Mouse (Mus musculus) 416B (cell line): ENCODE measurements around the gene Hibadh.
"Not testable (repeated sequence)": the region's sequence is repeated elsewhere in the genome, so short reads cannot be mapped to it uniquely, and the experiment has no call there.

Experiments
- DNase-seq: peaks from one replicate; pipeline ENCODE4 v3.0.0; 2011; ENCODE audit warnings: low read depth

The Hibadh gene

DNA sequence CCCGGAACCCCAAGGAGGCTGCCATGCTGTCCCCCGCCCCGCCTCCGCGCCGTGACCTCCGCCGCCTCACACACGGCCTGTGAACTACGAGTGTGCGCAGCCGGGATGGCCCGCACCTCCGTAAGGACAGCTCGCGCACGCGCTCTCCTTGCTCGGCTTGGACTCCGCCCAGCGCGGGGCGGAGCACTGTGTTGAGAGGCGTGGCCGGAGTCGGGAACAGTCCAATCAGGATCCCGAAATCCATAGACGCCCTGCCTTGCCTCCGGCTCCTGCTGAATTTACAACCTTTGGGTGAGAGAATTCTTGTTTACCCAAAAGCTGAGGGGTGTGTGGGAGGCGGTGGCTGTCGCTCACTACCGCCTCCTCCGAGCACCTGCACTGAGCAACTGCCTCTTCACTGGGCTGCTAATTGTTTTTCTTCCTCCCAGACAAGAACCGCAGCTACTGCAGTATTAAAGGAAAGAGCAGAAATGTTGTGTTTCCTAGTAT is at the start of gene Hibadh:
TSS of gene Hibadh (minus strand) at position 166 of the 489 bp plus-strand sequence.
- DNase-seq, result peak; percentile 99

DNA sequence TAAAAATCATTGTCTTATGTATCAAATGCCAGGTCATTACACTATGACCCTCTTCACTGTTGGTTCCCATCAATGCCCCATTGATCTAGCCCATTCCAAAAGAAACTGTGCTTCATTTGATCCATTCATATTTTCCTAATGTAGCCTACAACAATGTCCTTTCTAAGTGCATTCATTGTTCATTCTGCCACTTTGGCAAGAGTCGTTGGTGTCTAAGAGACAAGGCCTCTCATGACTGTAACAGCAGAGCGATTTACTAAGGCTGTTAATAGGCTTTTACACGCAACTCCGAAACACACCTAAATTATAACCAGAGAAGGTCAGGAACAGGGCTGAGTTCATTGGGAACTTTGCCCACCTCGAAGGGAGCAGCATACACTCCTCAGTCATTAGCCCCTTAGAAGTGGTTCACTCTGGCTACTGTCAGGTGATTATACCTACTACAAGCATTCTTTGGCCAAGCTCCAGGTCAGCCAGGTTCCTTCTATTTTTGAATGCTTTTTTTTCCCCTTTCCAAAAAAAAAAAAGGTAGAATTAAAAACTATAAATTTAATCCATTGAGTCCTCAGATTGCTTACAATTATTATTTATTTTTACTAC is 46.8 kb upstream of the Hibadh start:
- DNase-seq, result no peak

DNA sequence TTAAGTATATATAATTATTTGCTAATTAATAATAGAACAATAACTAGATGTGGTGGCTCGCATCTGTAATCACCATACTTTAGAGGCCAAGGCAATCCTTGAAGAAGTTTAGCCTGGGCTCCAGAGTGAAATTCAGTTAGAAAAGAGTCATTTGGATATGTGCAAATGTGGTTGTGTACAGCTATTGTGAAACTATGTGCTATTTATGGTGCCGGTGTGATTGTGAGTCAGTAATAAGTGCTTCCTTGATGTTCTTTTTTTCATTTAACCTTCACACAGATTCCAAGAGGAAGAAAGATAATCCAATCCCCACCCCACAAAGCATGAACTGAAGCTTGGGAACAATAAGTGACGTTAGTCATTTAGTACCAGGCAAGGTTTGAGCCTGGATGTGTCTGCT is 42.4 kb upstream of the Hibadh start:
- DNase-seq, result peak; percentile 62

DNA sequence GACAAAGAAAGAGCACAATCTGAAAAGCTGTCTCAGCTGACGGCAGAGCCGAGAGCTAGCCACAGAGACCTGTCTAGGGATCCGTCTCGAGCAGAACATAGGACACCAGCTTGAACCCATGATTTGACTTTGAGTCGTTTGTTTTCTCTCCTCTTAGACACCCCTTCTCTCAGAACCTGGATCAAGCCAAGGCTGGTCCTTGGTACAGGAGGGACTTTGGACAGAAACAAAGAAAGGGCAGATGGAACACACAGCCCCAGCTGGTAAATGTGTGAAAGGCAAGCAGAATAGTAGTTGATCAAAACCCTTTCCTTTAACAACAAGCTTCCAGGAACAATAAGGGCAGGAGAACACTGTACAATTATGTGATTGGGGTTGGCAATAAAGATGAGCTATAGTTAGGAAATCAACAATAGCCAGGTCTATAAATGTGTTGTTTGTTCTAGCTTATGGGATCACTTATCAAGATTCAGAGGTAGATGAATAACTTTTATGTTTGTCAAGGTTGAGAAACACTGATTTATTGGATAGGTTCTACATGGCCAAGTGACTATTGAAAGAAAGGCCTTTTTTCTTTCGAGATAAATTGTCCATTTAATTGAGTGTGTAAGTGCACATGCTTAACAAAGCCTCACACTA is 41.8 kb upstream of the Hibadh start:
- no peak for DNase-seq

DNA sequence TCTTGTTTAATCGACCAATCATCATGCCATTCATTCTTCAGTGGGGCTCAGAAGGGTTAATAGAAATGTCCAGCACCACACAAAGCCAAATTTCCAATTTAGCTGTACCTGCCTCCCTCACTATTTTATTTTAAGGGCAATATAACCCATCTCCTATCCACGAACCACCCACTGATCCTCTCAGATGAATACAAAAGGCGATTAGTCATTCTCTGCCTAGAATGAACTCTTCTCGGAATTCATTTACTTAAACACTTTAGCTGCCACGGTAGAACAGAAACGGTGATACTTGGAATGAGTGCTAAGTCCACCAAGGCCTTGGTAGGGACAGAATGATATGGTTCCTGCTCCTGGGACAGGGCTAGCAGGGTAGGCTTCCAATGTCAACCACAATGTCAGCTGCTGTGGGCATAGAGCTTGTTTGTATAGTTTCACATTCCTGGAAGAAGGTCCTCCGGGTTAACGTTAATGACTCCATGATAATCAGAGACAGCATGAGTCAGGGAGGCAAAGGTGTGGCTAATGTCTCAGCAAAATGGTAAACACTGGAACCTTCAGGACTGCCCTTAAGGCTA is 40.4 kb upstream of the Hibadh start:
- no peak for DNase-seq

DNA sequence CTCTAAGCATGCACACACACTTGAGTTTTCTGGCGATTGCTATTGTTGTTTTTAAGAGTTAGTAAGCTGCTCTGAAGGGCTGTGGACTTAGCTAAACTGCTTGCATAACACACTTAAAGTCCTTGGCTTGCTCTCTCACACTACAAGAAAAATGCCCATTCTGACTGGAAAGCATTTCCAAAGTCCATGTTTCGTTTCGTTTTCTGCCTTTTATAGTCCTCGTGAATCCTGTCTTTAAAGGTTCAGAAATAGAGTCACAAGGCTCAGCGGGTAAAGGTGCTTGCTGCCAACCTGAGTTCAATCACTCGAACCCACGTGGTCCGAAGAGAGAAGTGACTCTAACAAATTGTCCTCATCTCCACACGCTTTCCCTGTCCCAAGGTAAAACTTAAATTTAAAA is 39.4 kb upstream of the Hibadh start:
- DNase-seq, result no peak

DNA sequence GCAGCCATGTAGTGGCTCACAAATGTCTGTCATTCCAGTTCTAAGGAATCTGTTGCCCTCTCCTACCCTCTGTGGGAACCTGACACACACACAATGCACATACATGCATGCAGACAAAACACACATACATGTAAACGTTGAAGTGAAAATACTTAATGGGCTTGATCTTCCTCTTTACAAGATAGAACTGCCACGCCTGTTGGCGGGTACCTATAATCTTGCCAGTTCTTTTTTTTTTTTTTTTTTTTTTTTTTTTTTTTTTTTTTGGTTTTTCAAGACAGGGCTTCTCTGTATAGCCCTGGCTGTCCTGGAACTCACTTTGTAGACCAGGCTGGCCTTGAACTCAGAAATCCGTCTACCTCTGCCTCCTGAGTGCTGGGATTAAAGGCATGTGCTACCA is 37.3 kb upstream of the Hibadh start:
- DNase-seq, result not testable (repeated sequence)

DNA sequence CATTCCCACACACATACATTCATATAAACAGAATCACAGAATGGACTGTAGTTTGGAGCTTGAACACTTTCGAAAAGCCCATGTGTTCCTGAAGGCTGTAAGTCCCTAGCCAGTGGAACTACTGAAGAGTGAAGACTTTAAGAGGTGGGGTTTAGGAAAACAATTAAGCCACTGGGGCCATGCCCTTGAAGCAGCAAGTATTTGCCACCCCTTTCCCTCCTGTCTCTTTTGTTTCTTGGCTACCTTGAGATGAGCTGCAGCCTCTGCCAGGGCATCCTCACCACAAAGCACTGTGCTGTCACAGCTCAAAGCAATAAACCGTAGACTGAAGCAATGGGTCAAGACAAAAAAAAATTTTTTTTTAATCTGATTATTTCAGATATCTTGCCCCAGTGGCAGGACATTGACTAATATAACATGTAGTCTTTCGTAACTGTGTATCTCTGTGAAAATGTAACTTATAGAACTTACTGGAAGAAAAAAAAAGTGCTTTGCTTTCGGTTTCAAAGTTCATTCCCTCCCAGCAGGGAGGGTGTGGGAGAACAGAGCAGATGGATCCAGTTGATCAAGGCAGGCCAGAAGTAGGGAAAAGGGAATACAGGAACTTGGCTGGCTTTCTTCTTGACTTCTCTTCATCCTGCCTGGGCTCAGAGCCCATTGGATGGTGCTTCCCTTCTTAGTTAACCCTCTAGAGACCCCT is 35.2 kb upstream of the Hibadh start:
- peak; percentile 65 for DNase-seq

DNA sequence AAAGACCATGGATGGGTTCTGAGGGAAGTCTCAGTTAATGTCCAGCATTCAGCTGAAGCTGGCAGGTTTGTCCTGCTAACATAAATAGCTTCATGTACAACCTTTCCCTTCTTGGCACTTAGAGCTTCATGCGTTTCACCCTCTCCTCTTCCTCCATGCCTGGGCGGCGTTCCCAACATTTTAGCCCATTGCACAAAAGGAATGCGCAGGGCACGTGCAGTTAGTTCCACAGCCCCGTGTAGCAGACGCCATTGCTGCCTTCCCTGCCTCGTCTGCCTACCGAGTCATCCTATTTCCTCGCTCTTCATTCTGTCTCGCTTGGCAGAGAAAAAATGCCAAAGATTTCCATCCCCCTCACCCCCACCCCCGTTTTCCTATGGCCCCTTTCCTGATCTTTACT is 34.4 kb upstream of the Hibadh start:
- no peak for DNase-seq

DNA sequence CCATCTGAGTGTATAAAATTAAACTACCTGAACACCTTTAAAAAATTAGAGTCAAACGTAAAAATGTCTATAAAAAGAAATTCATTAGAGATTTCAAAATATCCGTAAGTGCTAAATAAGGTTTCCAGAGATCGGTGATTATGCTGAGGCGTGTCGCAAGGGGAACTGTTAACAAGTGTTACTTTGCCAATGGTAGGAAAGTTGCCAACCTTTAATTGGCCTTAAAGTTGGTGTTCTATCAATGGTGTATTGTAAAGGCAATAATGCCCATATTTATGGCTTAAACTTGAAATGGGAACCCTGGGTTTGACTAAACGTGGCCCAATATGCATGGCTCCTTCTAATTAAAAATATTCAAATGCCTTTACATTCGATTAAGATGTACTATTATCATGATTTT is 33.5 kb upstream of the Hibadh start:
- peak; percentile 31 for DNase-seq

DNA sequence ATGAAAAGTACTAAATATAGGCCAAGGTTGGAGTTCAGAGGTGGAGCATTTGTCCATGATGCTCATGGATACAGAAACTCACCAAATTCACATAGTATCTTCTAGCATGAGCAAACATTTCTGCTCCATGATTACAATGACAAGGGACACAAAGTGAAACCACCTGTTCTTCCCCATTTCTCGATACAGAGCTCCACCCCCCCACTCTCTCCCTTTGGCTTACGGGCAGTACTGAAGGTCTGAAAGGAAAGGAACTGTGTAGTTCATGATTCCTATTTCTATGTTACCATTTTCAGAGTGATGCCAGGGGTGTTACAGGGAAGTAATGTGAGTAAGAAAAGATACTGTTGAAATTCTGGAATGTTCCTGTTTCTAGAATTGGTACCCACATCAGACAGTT is 32.4 kb upstream of the Hibadh start:
- peak; percentile 53 for DNase-seq

DNA sequence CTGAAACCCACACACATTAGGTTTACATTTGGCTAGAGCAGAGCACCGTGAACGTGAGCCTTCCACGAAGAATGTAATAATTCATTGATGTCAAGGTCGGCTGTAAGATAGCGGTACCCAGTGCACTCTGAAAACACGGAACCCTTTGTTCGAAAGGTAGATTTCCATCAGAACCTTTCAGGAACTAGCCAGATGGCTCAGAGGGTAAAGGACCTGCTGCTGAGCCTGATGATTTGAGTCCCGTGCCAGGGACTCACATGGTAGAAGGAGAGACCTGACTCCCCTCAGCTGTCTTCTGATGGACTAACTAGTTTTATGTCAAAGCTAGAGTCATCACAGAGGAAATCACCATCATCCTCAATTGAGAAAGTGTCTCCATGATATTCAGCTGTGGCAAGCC is 31.6 kb upstream of the Hibadh start:
- no peak for DNase-seq

DNA sequence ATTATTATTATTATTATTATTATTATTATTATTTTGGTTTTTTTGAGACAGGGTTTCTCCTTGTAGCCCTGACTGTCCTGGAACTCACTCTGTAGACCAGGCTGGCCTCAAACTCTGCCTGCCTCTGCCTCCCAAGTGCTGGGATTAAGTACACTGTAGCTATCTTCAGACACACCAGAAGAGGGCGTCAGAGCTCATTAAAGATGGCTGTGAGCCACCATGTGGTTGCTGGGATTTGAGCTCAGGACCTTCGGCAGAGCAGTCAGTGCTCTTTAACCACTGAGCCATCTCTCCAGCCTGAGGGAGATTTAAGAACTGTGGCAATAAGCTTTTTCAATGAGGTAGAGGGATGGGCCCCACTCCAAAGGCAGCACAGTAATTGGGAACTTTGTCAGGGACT is 29.7 kb upstream of the Hibadh start:
- DNase-seq, result peak; percentile 64

DNA sequence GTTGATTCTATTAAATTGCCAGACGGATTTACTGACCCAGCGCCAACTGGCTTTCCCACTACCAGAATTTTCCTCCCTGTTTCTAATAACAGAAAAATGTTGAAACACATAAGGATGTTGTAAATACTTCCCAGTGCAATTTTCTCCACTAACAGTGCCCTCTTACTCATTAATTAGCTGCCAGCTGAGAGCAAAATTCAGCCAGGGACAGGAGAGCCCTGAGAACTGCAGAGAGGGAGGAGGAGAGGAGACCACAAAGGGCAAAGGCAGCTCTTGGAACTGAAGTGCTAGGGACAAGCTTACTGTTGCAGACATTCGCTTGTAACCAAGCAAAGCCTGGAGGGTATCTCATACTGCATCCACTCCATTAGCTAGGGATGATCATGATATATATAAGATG is 27.5 kb upstream of the Hibadh start:
- DNase-seq, result no peak

DNA sequence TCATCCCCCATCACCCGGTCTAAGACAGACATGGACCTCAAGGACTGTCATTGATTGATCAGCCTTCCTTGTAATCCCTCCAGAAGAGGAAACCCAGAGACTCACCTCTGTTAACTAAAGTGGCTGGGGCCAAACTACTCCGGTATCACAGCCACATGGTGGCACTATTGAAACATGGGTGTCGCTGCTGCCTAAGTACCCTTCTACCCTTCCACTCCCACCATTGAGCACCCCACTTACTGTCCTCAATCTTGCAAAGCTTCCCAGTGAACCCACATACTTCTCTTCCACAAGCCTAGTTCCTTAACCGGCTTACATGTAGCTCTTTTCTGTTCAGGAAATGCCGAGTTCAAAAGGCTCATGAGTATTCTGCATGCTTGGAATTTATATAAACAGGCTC is 22.8 kb upstream of the Hibadh start:
- DNase-seq, result peak; percentile 63

DNA sequence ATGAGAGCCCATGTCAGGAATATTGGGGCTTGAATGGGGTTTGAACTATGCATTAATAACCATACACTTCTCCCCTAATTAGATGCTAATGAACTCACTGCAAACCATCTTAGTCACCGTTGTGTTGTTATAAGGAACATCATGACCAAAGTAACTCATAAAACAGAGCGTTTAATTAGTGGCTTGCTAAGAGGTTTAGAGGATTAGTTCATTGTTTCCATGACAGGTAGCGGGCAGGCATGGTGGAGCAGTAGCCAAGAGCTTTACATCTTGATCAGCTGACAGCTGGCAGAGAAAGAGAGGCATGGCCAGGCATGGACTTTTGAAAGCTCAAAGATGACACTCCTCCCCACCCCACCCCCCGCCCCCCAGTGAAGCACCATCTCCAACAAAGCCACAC is 15.1 kb upstream of the Hibadh start:
- no peak for DNase-seq

DNA sequence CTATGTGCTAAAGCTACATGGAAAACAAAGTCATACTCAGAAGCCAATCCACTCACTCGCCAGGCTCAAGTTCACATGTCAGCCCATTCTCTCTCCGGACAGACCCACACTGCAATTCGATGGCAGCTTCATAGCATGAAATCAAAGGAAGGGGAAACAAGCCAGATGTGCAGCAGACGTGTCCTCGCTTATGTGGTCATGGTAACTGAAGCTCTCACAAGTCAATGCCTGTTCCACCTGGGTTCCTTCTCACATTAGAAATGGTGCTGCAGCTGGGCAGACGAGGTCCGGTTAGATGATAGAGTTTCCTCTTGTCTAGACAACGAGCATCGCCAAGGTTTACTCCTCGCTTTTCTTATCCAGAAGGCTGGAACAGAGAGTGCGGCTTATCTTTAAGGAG is 8.6 kb upstream of the Hibadh start:
- no peak for DNase-seq

DNA sequence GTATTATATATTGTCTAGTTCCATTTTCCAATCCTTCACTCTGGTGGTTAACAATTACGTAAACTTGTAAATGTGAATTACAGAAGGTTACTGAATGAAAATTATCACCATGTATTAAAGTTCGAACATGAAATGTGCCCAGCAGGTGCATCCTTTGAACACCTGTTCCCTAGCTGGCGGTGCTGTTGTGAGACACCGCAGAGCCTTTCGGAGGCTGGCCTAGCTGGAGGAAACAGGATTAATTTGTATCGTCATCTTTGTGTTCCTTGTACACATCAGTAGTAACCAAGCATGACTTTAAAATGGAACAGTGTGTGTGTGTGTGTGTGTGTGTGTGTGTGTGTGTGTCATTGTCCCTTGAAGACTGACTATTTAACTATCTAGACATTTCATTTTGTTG is 7.8 kb upstream of the Hibadh start:
- DNase-seq, result no peak

DNA sequence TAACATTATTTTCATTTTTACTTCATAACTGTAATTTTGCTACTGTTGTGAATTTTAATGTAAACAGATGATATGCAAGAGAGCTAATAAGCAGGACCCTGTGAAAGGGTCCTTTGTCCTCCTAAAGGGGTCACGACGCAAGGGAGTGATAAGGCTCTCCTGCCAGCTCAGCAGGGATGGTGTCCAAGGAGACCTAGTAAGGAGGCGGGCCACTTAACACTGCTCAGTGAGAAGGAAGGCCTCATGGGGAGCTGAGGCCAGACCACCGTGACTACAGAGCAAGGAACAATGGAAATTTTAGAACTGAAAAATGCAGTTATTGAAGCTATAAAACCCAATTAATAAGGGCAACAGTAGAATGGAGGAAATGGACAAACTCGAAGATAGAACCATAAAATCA is 5.7 kb upstream of the Hibadh start:
- no peak for DNase-seq

DNA sequence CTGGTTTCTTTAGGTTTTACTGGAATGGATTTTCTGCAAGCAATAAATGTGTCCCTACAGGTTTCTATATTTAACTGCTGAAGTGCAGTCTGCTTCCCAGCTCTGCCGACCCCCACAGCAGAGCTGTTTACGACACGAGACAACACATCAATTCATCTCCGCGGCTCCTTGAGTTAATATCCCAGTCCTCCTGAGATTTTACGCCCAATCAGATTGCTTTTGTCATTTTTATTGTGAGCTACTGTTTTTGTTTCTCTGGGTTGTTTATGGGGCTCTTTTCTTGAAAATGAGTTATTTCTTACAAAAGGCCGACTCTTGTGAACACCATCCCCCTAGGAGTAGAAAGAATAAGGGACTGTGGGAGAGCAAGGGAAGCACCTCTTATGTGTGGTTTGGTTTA is 2.0 kb upstream of the Hibadh start:
- no peak for DNase-seq

DNA sequence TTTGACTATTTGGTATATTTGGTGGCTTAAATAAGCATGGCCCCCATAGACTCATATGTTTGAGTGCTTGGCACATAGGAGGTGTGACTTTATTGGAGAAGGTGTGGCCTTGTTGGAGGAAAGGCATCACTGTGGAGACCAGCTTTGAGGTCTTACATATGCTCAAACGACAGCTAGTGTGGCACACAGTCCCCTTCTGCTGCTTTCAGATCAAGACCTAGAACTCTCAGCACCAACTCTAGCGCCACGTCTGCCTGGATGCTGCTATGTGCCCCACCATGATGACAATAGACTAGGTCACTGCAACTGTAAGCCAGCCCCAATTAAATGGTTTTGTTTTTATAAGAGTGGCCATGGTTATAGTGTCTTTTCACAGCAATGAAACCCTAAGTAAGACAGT is 887 bp upstream of the Hibadh start:
- DNase-seq, result peak; percentile 28

DNA sequence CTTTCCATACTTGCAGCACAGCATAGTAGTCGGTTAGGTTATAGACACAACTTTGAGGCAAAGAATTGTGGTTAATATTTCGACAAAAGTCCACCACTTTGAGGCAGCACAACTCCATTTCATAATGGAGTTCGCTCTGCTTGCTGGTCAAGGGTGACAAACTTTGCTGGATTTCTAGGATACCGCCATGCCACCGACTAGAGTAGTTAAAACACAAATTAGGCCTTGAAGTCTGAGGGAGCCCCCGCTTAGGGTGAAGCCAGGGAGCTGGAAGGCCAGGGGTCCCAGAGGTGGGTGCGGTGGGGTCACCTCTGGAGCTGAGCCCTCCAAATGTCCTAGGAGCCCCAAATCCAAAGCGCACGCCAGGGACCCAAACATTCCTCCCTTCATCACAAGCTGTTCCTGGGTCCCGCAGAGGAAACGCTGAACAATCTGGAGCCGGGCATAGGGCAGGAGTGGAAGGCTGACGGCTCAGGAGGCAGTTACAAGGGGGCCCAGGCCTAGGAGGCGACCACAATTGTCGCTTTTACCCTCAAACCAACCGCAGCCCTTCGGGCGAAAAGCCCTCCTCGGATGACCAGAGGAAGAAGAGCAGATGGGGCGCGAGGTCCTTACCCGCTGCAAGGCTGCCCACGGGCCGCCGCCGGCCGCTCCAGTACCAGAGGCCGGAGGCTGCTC is 504 bp downstream of the Hibadh start:
- peak; percentile 65 for DNase-seq
